Mouse (Mus musculus): ENCODE results near the gene Cgnl1.

DNA sequence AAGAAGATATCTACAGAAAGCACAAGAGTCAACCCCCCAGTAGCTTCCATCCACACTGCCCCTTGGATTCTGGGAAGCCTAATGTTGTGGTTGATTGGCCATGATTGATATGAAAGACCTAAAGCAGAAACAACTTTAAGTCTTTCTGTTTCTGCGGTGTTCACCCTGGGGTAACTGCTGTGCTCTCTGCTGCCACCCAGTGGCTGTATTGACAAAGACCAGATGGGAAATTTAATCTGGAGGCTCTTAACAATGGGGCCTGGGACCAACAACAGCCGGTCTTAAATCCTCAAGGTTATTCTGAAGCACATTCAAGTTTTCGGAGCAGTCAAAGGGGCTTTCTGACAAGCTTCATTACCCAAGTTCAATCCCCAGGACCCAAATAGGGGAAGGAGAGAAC, 155.2 kb downstream of the Cgnl1 start:
- TF ChIP-seq CTCF (IDR thresholded peaks at IDR 0.05; ENCODE audit: borderline replicate concordance, insufficient read depth, low read depth, low read length) (peak; percentile 72), POLR2A (IDR thresholded peaks at IDR 0.05; ENCODE audit: borderline replicate concordance, insufficient read depth, low read length) (no peak)
